Mouse (Mus musculus) cortical plate, adult 2 months (tissue): ENCODE results near the gene Uck1.

ENCODE experiments used
- CTCF ChIP-seq: fragments of 200-500 bp; IDR thresholded peaks from 2 replicates; pipeline ENCODE4 v1.5.1; 2011; ENCODE audit warnings: mild to moderate bottlenecking, control low read depth, low read length; ENCODE audit not compliant: insufficient read depth; ENCODE audit errors: extremely low read depth
- POLR2A ChIP-seq: fragments of 200-500 bp; IDR thresholded peaks from 2 replicates; pipeline ENCODE4 v1.6.1; 2011; ENCODE audit warnings: mild to moderate bottlenecking, low read length, control low read depth; ENCODE audit not compliant: insufficient read depth; ENCODE audit errors: extremely low read depth

- TF ChIP-seq CTCF (no peak), POLR2A (no peak)
Measured at GRCm38 (mm10) chr2:32294348-32294747, 34.4 kb upstream of the Uck1 start.
